Mouse (Mus musculus): ENCODE results near the gene Kat14. TPM values are rescaled to one million over a fixed set of nuclear protein-coding genes. Genes with fewer than 3 reads are reported as not detected.

Gene Kat14
- polyA plus RNA-seq, 1 experiment = 0.91 TPM

- no peak overlapping the region for H3K4me3 ChIP-seq (replicated peaks)
- TF ChIP-seq GATA1 (IDR thresholded peaks at IDR 0.05; ENCODE audit: low read length) (no peak), TAL1 (IDR thresholded peaks at IDR 0.05; ENCODE audit: low read length) (no peak)
- H3K36me3 ChIP-seq (ENCODE audit: control insufficient read depth) = peaks cover 51% of the 10 kb centered on the region
- H3K9me3 ChIP-seq (ENCODE audit: control insufficient read depth, low read length) = no peaks in the 10 kb centered on the region
- H3K4me1 ChIP-seq (ENCODE audit: control insufficient read depth) = no peaks in the 10 kb centered on the region
- no peaks in the 10 kb centered on the region for H3K27me3 ChIP-seq (ENCODE audit: control insufficient read depth)
Observed at GRCm38 (mm10) chr2:144409037-144409436, 40.3 kb downstream of the Kat14 start.

GRCm38 (mm10) chr2:144410603-144411002 lies 41.8 kb downstream of the Kat14 start:
- Histone ChIP-seq H3K4me3 (replicated peaks) (no peak overlapping the region), H3K36me3 (ENCODE audit: control insufficient read depth) (peaks cover 38% of the 10 kb centered on the region), H3K4me1 (ENCODE audit: control insufficient read depth) (no peaks in the 10 kb centered on the region), H3K27me3 (ENCODE audit: control insufficient read depth) (no peaks in the 10 kb centered on the region), H3K9me3 (ENCODE audit: control insufficient read depth, low read length) (no peaks in the 10 kb centered on the region)
- TF ChIP-seq TAL1 (IDR thresholded peaks at IDR 0.05; ENCODE audit: low read length) = no peak
- no peak for TF ChIP-seq GATA1 (IDR thresholded peaks at IDR 0.05; ENCODE audit: low read length)

DNA sequence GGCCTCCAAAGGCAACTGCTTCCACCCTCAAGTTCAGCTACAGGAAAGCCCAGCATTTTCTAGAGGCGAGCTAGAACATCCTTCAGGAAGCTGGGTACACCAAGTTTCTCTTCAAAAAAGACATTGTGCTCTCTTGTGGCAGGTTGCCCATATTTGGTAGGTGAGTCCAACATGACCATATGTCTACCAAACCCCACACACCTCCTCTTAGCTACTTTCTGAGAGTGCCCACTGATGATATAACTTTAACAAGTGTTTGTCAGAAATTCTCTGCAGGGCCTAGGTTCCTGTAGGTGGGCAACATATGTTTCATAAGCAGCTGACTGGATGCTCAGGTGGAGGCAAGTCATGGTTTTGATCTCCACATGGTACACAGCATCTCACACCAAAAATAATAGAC lies 45.9 kb downstream of the Kat14 start:
- Histone ChIP-seq H3K27me3 (ENCODE audit: control insufficient read depth) (no peaks in the 10 kb centered on the region), H3K9me3 (ENCODE audit: control insufficient read depth, low read length) (no peaks in the 10 kb centered on the region), H3K36me3 (ENCODE audit: control insufficient read depth) (peaks cover 5% of the 10 kb centered on the region), H3K4me1 (ENCODE audit: control insufficient read depth) (no peaks in the 10 kb centered on the region), H3K4me3 (replicated peaks) (no peak overlapping the region)
- no peak for TF ChIP-seq GATA1 (IDR thresholded peaks at IDR 0.05; ENCODE audit: low read length)
- TF ChIP-seq TAL1 (IDR thresholded peaks at IDR 0.05; ENCODE audit: low read length) = no peak

DNA sequence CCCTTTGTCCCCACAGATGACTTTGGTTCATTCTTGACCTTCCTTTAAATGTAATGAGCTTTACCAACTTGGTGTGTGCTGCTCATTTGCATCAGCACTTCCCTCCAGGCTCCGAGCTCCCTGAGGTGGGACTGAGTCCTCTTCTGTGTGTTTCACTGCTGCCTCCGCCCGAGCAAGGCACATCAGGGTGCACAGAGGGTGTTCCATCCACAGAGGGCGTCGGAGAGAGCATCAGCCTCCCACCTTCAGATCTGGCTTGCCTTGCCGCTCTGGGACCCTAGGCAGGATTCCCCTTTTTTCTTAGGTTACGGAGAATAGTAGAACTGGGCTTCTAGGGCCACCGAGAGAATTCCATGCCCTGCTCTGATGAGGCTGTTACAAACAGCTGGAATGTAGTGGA lies 48.1 kb downstream of the Kat14 start:
- TF ChIP-seq GATA1 (IDR thresholded peaks at IDR 0.05; ENCODE audit: low read length) (no peak), TAL1 (IDR thresholded peaks at IDR 0.05; ENCODE audit: low read length) (no peak)
- Histone ChIP-seq H3K9me3 (ENCODE audit: control insufficient read depth, low read length) (no peaks in the 10 kb centered on the region), H3K4me1 (ENCODE audit: control insufficient read depth) (no peaks in the 10 kb centered on the region), H3K4me3 (replicated peaks) (no peak overlapping the region), H3K27me3 (ENCODE audit: control insufficient read depth) (no peaks in the 10 kb centered on the region), H3K36me3 (ENCODE audit: control insufficient read depth) (no peaks in the 10 kb centered on the region)

DNA sequence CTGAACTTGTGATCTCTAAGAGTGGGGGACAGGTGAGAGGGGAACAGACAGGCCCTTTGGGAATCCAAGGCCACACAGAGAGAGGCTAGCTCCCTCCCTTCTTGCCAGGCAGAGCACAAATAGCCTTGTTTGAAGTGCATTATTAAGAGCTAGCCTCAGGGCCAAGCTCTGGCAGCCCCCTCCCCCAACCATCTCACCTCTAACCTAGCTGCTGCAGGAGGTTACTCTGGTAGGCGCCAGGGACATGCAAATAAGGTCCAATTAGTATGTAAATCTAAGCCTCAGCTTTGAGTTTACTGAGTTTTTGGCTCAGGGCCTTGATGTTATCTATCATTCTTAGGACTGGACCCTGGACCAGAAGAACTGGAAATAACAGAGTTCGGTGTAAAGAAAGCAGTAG lies 49.3 kb downstream of the Kat14 start:
- no peak for TF ChIP-seq TAL1 (IDR thresholded peaks at IDR 0.05; ENCODE audit: low read length)
- TF ChIP-seq GATA1 (IDR thresholded peaks at IDR 0.05; ENCODE audit: low read length) = no peak
- Histone ChIP-seq H3K4me3 (replicated peaks) (no peak overlapping the region), H3K27me3 (ENCODE audit: control insufficient read depth) (no peaks in the 10 kb centered on the region), H3K36me3 (ENCODE audit: control insufficient read depth) (no peaks in the 10 kb centered on the region), H3K4me1 (ENCODE audit: control insufficient read depth) (no peaks in the 10 kb centered on the region), H3K9me3 (ENCODE audit: control insufficient read depth, low read length) (no peaks in the 10 kb centered on the region)

GRCm38 (mm10) chr2:144422094-144422675 lies 53.4 kb downstream of the Kat14 start:
- no peaks in the 10 kb centered on the region for H3K9me3 ChIP-seq (ENCODE audit: control insufficient read depth, low read length)
- H3K36me3 ChIP-seq (ENCODE audit: control insufficient read depth) = no peaks in the 10 kb centered on the region
- no peak overlapping the region for H3K4me3 ChIP-seq (replicated peaks)
- no peaks in the 10 kb centered on the region for H3K27me3 ChIP-seq (ENCODE audit: control insufficient read depth)
- TF ChIP-seq GATA1 (IDR thresholded peaks at IDR 0.05; ENCODE audit: low read length) (no peak), TAL1 (IDR thresholded peaks at IDR 0.05; ENCODE audit: low read length) (no peak)
- H3K4me1 ChIP-seq (ENCODE audit: control insufficient read depth) = no peaks in the 10 kb centered on the region

DNA sequence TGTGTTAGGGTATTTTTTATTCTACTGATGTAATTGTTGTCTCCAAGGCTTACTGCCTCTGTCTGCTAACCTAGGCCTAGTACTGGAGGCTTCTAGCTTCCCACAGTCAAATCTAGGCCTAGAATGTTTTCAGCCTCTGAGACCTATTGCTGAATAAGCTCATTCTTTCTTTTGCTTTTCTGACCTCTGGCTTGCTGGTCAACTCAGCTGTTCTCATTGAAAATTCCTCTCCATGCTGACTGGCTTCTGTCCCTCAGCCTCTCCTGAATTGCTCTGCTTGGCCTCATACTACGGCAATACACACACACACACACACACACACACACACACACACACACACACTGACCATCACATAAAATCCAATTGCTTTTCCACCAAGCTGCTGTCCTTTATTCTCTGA lies 57.0 kb downstream of the Kat14 start:
- TF ChIP-seq GATA1 (IDR thresholded peaks at IDR 0.05; ENCODE audit: low read length) = no peak
- no peak for TF ChIP-seq TAL1 (IDR thresholded peaks at IDR 0.05; ENCODE audit: low read length)
- Histone ChIP-seq H3K27me3 (ENCODE audit: control insufficient read depth) (no peaks in the 10 kb centered on the region), H3K4me3 (replicated peaks) (no peak overlapping the region), H3K4me1 (ENCODE audit: control insufficient read depth) (no peaks in the 10 kb centered on the region), H3K36me3 (ENCODE audit: control insufficient read depth) (no peaks in the 10 kb centered on the region), H3K9me3 (ENCODE audit: control insufficient read depth, low read length) (no peaks in the 10 kb centered on the region)

- no peaks in the 10 kb centered on the region for H3K36me3 ChIP-seq (ENCODE audit: control insufficient read depth)
- H3K9me3 ChIP-seq (ENCODE audit: control insufficient read depth, low read length) = no peaks in the 10 kb centered on the region
- no peaks in the 10 kb centered on the region for H3K27me3 ChIP-seq (ENCODE audit: control insufficient read depth)
- no peaks in the 10 kb centered on the region for H3K4me1 ChIP-seq (ENCODE audit: control insufficient read depth)
- TF ChIP-seq TAL1 (IDR thresholded peaks at IDR 0.05; ENCODE audit: low read length) (no peak), GATA1 (IDR thresholded peaks at IDR 0.05; ENCODE audit: low read length) (no peak)
- no peak overlapping the region for H3K4me3 ChIP-seq (replicated peaks)
Observed at GRCm38 (mm10) chr2:144427852-144428251, 59.1 kb downstream of the Kat14 start.

GRCm38 (mm10) chr2:144428659-144429058 lies 59.9 kb downstream of the Kat14 start:
- Histone ChIP-seq H3K27me3 (ENCODE audit: control insufficient read depth) (no peaks in the 10 kb centered on the region), H3K36me3 (ENCODE audit: control insufficient read depth) (no peaks in the 10 kb centered on the region), H3K9me3 (ENCODE audit: control insufficient read depth, low read length) (no peaks in the 10 kb centered on the region), H3K4me3 (replicated peaks) (no peak overlapping the region), H3K4me1 (ENCODE audit: control insufficient read depth) (no peaks in the 10 kb centered on the region)
- TF ChIP-seq GATA1 (IDR thresholded peaks at IDR 0.05; ENCODE audit: low read length) (no peak), TAL1 (IDR thresholded peaks at IDR 0.05; ENCODE audit: low read length) (no peak)

DNA sequence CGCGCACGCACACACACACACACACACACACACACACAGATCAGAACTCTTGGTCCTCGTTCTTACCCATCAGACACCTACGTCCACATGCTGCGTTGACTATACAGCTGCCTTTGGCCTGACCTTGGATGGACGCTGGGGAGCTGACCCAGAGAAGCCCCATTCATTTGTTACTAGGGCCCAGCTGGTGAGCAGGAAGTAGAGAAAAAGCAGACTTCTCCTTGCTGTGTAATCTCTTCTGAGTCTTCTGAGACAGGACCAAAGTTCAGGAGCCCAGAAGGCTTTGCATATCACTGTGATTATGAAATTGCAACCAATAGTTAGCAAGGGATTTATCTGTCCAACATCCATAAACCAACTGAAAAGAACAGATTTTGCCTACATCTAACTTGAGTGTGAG lies 60.4 kb downstream of the Kat14 start:
- Histone ChIP-seq H3K4me3 (replicated peaks) (no peak overlapping the region), H3K4me1 (ENCODE audit: control insufficient read depth) (no peaks in the 10 kb centered on the region), H3K9me3 (ENCODE audit: control insufficient read depth, low read length) (no peaks in the 10 kb centered on the region), H3K27me3 (ENCODE audit: control insufficient read depth) (no peaks in the 10 kb centered on the region), H3K36me3 (ENCODE audit: control insufficient read depth) (no peaks in the 10 kb centered on the region)
- TF ChIP-seq TAL1 (IDR thresholded peaks at IDR 0.05; ENCODE audit: low read length) (no peak), GATA1 (IDR thresholded peaks at IDR 0.05; ENCODE audit: low read length) (no peak)
